Mouse (Mus musculus) testis, postnatal 14 days (tissue): ENCODE measurements around the gene Spsb1.

Experiments used
- DNase-seq: peaks from one replicate; pipeline ENCODE4 v3.0.0; 2021; ENCODE audit warnings: low spot score

Spsb1 gene

GRCm38 (mm10) chr4:149983921-149984645 lies 29.2 kb upstream of the Spsb1 start:
- no peak for DNase-seq

- DNase-seq = no peak
Measured at GRCm38 (mm10) chr4:149982154-149982553, 27.3 kb upstream of the Spsb1 start.

- peak; percentile 62 for DNase-seq
Measured at GRCm38 (mm10) chr4:149979819-149980308, 25.0 kb upstream of the Spsb1 start.

GRCm38 (mm10) chr4:149978820-149979219 lies 24.0 kb upstream of the Spsb1 start:
- no peak for DNase-seq

GRCm38 (mm10) chr4:149977801-149978544 lies 23.1 kb upstream of the Spsb1 start:
- no peak for DNase-seq

GRCm38 (mm10) chr4:149977181-149977580 lies 22.3 kb upstream of the Spsb1 start:
- no peak for DNase-seq

GRCm38 (mm10) chr4:149975730-149976254 lies 20.9 kb upstream of the Spsb1 start:
- no peak for DNase-seq

- no peak for DNase-seq
Measured at GRCm38 (mm10) chr4:149975291-149975690, 20.4 kb upstream of the Spsb1 start.

- DNase-seq = no peak
Measured at GRCm38 (mm10) chr4:149971393-149971792, 16.6 kb upstream of the Spsb1 start.

- no peak for DNase-seq
Measured at GRCm38 (mm10) chr4:149968526-149968925, 13.7 kb upstream of the Spsb1 start.

GRCm38 (mm10) chr4:149966963-149967362 lies 12.1 kb upstream of the Spsb1 start:
- no peak for DNase-seq

GRCm38 (mm10) chr4:149966252-149966651 lies 11.4 kb upstream of the Spsb1 start:
- no peak for DNase-seq

- no peak for DNase-seq
Measured at GRCm38 (mm10) chr4:149965672-149966071, 10.8 kb upstream of the Spsb1 start.

GRCm38 (mm10) chr4:149965242-149965641 lies 10.4 kb upstream of the Spsb1 start:
- DNase-seq = no peak

- no peak for DNase-seq
Measured at GRCm38 (mm10) chr4:149964770-149965169, 9.9 kb upstream of the Spsb1 start.

GRCm38 (mm10) chr4:149964285-149964684 lies 9.4 kb upstream of the Spsb1 start:
- DNase-seq = no peak

- DNase-seq = no peak
Measured at GRCm38 (mm10) chr4:149960391-149960790, 5.5 kb upstream of the Spsb1 start.

- no peak for DNase-seq
Measured at GRCm38 (mm10) chr4:149959816-149960215, 5.0 kb upstream of the Spsb1 start.

- DNase-seq = peak; percentile 71
Measured at GRCm38 (mm10) chr4:149958566-149958965, 3.7 kb upstream of the Spsb1 start.

GRCm38 (mm10) chr4:149956048-149956447 lies 1.2 kb upstream of the Spsb1 start:
- no peak for DNase-seq

GRCm38 (mm10) chr4:149955631-149956030 lies 788 bp upstream of the Spsb1 start:
- DNase-seq = no peak

GRCm38 (mm10) chr4:149953621-149954481 lies 992 bp downstream of the Spsb1 start:
- no peak for DNase-seq
